Mouse (Mus musculus) ES-E14 (cell line): ENCODE measurements around the gene Rasl11b.

Source experiments
- HCFC1 ChIP-seq: IDR thresholded peaks from 2 replicates; pipeline ENCODE4 v1.6.1; 2012; ENCODE audit warnings: low read length, inconsistent platforms, borderline replicate concordance; ENCODE audit not compliant: insufficient read depth
- MAFK ChIP-seq: IDR thresholded peaks from 2 replicates; pipeline ENCODE4 v1.6.1; 2014; ENCODE audit warnings: mild to moderate bottlenecking, low read depth, low read length, inconsistent platforms; ENCODE audit not compliant: insufficient read depth
- ZNF384 ChIP-seq: IDR thresholded peaks from 2 replicates; pipeline ENCODE4 v1.6.1; 2012; ENCODE audit warnings: low read depth, low read length, inconsistent platforms

DNA sequence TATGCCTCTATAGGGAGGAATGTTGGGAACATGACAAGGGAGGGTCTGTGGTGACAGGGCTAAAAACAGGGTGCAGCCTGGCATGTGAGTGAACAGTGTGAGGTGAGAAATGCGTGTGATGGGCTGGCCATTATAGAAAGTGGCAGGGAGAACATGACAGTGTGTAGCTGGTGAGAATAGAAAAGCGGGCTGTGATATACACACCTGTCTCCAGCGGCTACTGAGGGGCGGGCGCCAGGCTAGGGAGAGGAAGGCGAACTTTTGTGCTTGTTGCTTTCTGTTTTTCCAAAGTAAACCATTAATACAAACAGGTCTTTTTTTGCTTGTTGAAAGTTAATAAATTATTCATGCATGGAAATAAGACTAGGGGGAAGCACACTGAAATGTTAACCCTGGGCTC lies 32.3 kb downstream of the Rasl11b start:
- TF ChIP-seq ZNF384 (no peak), MAFK (no peak), HCFC1 (no peak)
